Mouse (Mus musculus): ENCODE data around the gene Kcnh4.

DNA sequence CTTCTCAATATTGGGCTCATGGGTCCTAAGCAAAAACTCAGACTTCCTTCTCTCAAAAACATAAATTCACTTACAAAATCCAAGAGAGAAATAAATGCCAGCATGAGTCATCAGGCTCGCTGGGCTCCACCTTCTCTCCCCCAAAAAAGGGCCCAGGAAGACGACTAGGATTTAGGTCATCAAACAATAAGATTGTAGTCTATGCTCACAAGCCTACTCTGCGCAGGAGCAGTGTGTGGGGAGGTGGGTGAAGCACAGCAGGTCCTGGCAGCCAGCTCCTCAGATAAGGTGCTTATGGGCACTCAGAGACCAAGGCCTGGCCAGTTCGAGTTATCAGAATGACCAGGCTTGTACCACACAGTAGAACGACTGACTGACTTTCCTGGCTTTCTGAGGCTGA lies 39.4 kb downstream of the Kcnh4 start:
- TF ChIP-seq CTCF (IDR thresholded peaks at IDR 0.05; ENCODE audit: control insufficient read depth, insufficient read depth, insufficient read length) (no peak), USF1 (IDR thresholded peaks at IDR 0.05; ENCODE audit: low read depth) (no peak), MYOG (IDR thresholded peaks at IDR 0.05; ENCODE audit: control insufficient read depth, extremely low read depth, insufficient read length) (no peak), MAX (IDR thresholded peaks at IDR 0.05) (no peak)

All from C2C12 (cell line).